Mouse (Mus musculus) lung, adult 2 months (tissue): ENCODE measurements at regions not wholly inside any gene's neighbourhood (a gene's known extent, or its start where the extent isn't known, plus 50 kb on each side); places are given as distances from the start of the nearest gene placed in this dataset.

Experiments used
- DNase-seq: peaks from one replicate; pipeline ENCODE4 v3.0.0; 2022
- H3K4me1 ChIP-seq: fragments of 200-500 bp; 2 replicates; pipeline ENCODE4 v1.6.1; 2011; ENCODE audit warnings: low read length; ENCODE audit not compliant: control insufficient read depth, insufficient read depth
- H3K4me3 ChIP-seq: fragments of 200-500 bp; replicated peaks from 2 replicates; pipeline ENCODE3; 2011; ENCODE audit warnings: low read depth, mild to moderate bottlenecking, control low read depth, low read length; ENCODE audit errors: extremely low read depth
- CTCF ChIP-seq: fragments of 200-500 bp; IDR thresholded peaks from 2 replicates; pipeline ENCODE4 v1.5.1; 2011; ENCODE audit warnings: mild to moderate bottlenecking, low read length, control low read depth; ENCODE audit not compliant: insufficient read depth
- POLR2A ChIP-seq: fragments of 200-500 bp; IDR thresholded peaks from 2 replicates; pipeline ENCODE4 v1.6.1; 2011; ENCODE audit warnings: low read depth, mild to moderate bottlenecking, control low read depth, low read length, borderline replicate concordance; ENCODE audit errors: extremely low read depth
- WGBS: fragments of 180-500 bp; shearing (Covaris S2); methylation state at CpG from one replicate; pipeline ENCODE4 v1.1.7; 2018; 5-methylcytosine and 5-hydroxymethylcytosine counted together

- 91% methylated on average over 4 of the region's 4 CpGs for WGBS
- TF ChIP-seq CTCF (no peak), POLR2A (no peak)
- peaks cover 5% of the 10 kb centered on the region; the same call in 1 of the 2 replicates for H3K4me1 ChIP-seq
These were observed 174.8 kb downstream of the Phlda1 start for GRCm38 (mm10) chr10:111680919-111681318.

GRCm38 (mm10) chr10:111684409-111685346 is 178.6 kb downstream of the Phlda1 start:
- WGBS, result 80% methylated on average over 10 of the region's 10 CpGs
- DNase-seq, result no peak
- H3K4me3 ChIP-seq, result no peak overlapping the region
- no peak for TF ChIP-seq POLR2A
- no peak for TF ChIP-seq CTCF
- H3K4me1 ChIP-seq, result no peaks in the 10 kb centered on the region

More at GRCm38 (mm10) chr10:111680919-111681318, 174.8 kb downstream of the Phlda1 start:
- DNase-seq, result no peak
- H3K4me3 ChIP-seq, result no peak overlapping the region

GRCm38 (mm10) chr10:111686585-111686984 is 180.5 kb downstream of the Phlda1 start:
- no peaks in the 10 kb centered on the region for H3K4me1 ChIP-seq
- H3K4me3 ChIP-seq, result no peak overlapping the region
- no peak for TF ChIP-seq CTCF
- 80% methylated on average over 5 of the region's 5 CpGs for WGBS
- DNase-seq, result no peak

- no peak overlapping the region for H3K4me3 ChIP-seq
- DNase-seq, result no peak
- WGBS, result 39% methylated on average over 10 of the region's 10 CpGs
- no peaks in the 10 kb centered on the region for H3K4me1 ChIP-seq
- TF ChIP-seq POLR2A, result no peak
- TF ChIP-seq CTCF, result no peak
These were observed 183.5 kb downstream of the Phlda1 start for GRCm38 (mm10) chr10:111689587-111689986.

DNA sequence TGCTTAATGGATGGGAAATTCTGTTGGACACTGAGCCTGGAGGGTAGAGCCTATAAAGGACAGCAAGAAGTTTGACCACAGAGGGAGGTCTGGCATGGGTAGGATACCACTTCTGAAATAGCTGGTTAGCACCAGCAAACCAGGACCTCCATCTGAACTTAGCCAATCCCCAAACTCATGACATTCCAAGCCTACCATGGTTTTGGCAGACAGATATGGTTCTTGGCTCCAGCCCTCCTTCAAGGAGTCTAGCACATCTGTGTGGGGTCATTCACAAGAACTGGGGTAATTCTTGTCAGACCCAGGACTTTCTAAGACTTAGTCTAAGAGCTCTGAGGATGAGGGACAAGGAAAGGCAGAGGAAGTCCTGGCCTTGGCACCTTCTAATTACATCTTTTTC is 187.7 kb downstream of the Phlda1 start:
- Histone ChIP-seq H3K4me1 (no peaks in the 10 kb centered on the region; the same call in 1 of the 2 replicates), H3K4me3 (no peak overlapping the region)
- no peak for TF ChIP-seq POLR2A
- TF ChIP-seq CTCF, result no peak
- no peak for DNase-seq

DNA sequence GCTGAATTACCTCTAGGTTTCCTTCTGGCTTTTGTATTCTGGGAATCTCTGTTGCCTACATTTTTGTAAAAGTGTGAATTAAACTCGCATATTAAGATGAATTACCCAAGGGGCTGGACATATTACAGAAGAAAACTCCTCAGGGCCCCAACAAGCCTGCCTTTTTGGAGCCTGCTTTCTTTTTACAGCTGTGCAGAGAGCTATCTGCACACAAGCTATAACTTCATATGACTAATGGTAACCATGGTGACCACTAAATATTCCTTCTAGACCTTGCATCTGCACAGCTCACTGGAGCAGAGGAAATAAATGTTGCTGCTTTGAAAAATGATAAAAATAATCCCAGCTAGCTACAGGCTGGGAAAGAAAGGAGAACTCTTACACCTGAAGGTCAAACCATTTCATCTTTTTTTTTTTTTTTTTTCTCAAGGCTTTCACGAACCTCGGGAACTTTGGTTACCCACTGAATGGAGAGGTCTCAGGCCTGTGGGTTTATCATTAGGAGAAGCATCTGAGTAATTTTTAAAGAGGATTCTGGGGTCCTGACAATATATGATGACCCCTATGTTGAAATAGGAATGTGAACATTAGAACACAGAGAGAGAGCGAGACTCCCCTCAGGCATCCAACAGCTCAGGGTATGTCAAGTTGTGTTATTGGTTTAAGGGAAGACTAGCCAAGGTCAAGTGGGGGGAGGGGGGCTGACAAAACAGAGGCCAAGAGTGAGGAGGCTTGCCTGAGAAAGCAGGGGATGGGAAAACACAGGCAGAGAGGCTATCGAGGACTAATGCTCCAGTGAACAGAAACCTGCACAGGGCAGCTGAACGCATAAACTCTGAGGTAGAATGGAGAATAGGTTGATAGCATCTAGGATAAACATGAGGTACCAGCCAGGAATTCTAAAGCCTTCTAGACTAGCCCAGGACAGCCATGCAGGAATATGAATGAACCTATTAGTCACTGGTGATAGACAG is 188.4 kb downstream of the Phlda1 start:
- no peak for DNase-seq
- Histone ChIP-seq H3K4me1 (no peaks in the 10 kb centered on the region; the same call in 1 of the 2 replicates), H3K4me3 (no peak overlapping the region)
- 47% methylated on average over 6 of the region's 6 CpGs for WGBS
- TF ChIP-seq POLR2A (no peak), CTCF (no peak)

DNA sequence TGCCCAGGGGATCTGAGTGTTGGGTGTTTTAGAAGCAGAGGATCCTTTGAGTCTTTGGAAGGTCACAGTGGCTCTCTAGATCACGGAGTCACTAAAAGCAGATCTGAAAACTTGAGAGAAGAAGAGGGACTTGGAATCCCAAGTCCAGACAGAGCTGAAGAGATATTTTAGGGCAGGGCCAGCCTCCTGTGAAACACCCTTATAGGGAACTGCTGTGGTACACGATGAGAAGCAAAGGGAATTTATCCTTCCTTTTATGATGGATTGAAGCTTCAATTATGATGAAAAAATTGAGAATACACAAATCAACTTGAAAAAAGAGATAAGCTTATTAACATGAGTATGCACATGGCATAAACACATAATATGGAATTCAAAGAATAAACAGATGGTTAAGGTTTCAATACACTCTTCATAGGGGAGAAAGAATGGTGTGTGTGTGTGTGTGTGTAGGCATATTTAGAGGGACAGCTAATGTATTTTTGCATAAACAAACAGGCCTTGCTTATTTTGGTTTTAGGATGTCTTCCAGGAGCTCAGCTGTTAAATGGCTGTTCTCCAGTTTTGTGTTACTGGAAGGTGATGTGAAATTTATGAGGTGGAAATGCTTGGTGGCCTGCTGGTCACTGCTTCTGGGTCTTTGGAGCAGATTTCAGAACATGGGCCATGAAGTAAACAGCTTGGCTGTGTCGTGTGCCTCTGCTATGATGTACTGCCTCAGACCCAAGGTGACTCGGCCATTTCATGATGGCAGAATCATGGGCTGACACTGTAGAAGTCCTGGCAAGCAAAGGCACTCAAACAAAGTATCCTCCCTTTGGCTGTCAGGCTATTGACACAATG is 190.1 kb downstream of the Phlda1 start:
- no peak for DNase-seq
- H3K4me3 ChIP-seq, result no peak overlapping the region
- no peaks in the 10 kb centered on the region; the same call in 1 of the 2 replicates for H3K4me1 ChIP-seq
- TF ChIP-seq CTCF (no peak), POLR2A (no peak)
- WGBS, result 65% methylated on average over 4 of the region's 4 CpGs

DNA sequence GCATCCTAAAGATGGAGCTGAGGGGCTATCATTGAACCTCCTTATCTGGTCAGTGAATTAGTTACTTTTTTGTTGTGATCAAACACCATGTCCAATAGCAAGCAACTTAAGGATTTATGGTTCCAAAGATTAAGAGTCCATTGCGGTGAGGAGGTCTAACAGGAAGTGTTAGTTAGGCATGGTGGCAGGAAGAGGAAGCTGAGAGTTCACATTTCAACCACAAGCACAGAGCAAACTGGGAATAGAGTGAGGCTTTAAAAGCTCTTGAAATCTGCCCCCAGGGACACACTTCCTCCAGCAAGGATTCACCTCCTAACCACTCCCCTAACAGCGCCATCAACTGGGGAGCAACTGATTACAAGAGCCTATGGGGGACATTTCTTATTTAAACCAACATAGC is 190.9 kb downstream of the Phlda1 start:
- no peak for DNase-seq
- WGBS, result 66% methylated on average over 2 of the region's 2 CpGs
- Histone ChIP-seq H3K4me1 (no peaks in the 10 kb centered on the region; the same call in 1 of the 2 replicates), H3K4me3 (no peak overlapping the region)
- no peak for TF ChIP-seq POLR2A
- TF ChIP-seq CTCF, result no peak
